Mouse (Mus musculus) adrenal gland, postnatal 36 days (tissue): Measurements from ENCODE around the gene Ep300. TPM values are rescaled to one million over a fixed set of nuclear protein-coding genes. Genes with fewer than 3 reads are reported as not detected.
"Not testable (repeated sequence)": the region's sequence is repeated elsewhere in the genome, so short reads cannot be mapped to it uniquely, and the experiment has no call there.

Source experiments
- DNase-seq, 2 experiments: peaks; one replicate each; pipeline ENCODE4 v3.0.0; 2021; ENCODE audit warnings: mixed read lengths in 1 of 2
- total RNA-seq, 2 experiments: library from RNA; stranded (reverse); gene quantifications; 2 replicates each; pipeline ENCODE4 v1.2.3; 2021

Ep300 gene
- total RNA-seq, 2 experiments from 2014 or later: 69.0 to 69.7 TPM

GRCm38 (mm10) chr15:81594146-81594696 is 9.1 kb downstream of the Ep300 start:
- no peak for DNase-seq

- not testable (repeated sequence) for DNase-seq
Measured at GRCm38 (mm10) chr15:81598742-81599141, 13.6 kb downstream of the Ep300 start.

GRCm38 (mm10) chr15:81605241-81605640 is 20.1 kb downstream of the Ep300 start:
- no peak for DNase-seq

GRCm38 (mm10) chr15:81606634-81607033 is 21.5 kb downstream of the Ep300 start:
- peak in 1 of 2 experiments; percentile 40 for DNase-seq

GRCm38 (mm10) chr15:81649516-81650455 is 64.6 kb downstream of the Ep300 start:
- DNase-seq: peak; percentile 8 to 50

- peak in 1 of 2 experiments; percentile 3 for DNase-seq
Measured at GRCm38 (mm10) chr15:81650636-81651035, 65.5 kb downstream of the Ep300 start.

- no peak for DNase-seq
Measured at GRCm38 (mm10) chr15:81661701-81662100, 76.5 kb downstream of the Ep300 start.

- DNase-seq: no peak
Measured at GRCm38 (mm10) chr15:81663281-81663680, 78.1 kb downstream of the Ep300 start.

- DNase-seq: peak; percentile 94 to 96
Measured at GRCm38 (mm10) chr15:81663697-81664561, 78.8 kb downstream of the Ep300 start, which contains the start of gene L3mbtl2. Gene L3mbtl2 (plus strand): TSS chr15:81663889.

GRCm38 (mm10) chr15:81666957-81667356 is 81.8 kb downstream of the Ep300 start:
- no peak for DNase-seq

GRCm38 (mm10) chr15:81670231-81670640 is 85.1 kb downstream of the Ep300 start:
- peak; percentile 43 to 60 for DNase-seq

GRCm38 (mm10) chr15:81676637-81677036 is 91.5 kb downstream of the Ep300 start:
- DNase-seq: no peak

- no peak for DNase-seq
Measured at GRCm38 (mm10) chr15:81680301-81680805, 95.2 kb downstream of the Ep300 start.

GRCm38 (mm10) chr15:81693366-81693966 is 108.3 kb downstream of the Ep300 start:
- peak in 1 of 2 experiments; percentile 5 for DNase-seq

GRCm38 (mm10) chr15:81693967-81694881 is 109.1 kb downstream of the Ep300 start:
- DNase-seq: peak; percentile 91 to 93

- no peak for DNase-seq
Measured at GRCm38 (mm10) chr15:81694891-81695290, 109.7 kb downstream of the Ep300 start.

- no peak for DNase-seq
Measured at GRCm38 (mm10) chr15:81697175-81697574, 112.0 kb downstream of the Ep300 start, which contains the start of gene Chadl. Gene Chadl (minus strand): TSS chr15:81697287.

GRCm38 (mm10) chr15:81697847-81698246 is 112.7 kb downstream of the Ep300 start:
- peak; percentile 15 to 59 for DNase-seq

GRCm38 (mm10) chr15:81698532-81698931 is 113.4 kb downstream of the Ep300 start:
- DNase-seq: no peak

GRCm38 (mm10) chr15:81700161-81700560 is 115.0 kb downstream of the Ep300 start:
- DNase-seq: no peak
